Mouse (Mus musculus) adrenal gland, postnatal 25 days (tissue): ENCODE data around the gene Adarb1. TPM values are rescaled to one million over a fixed set of nuclear protein-coding genes. Genes with fewer than 3 reads are reported as not detected.

Experiments
- DNase-seq: peaks from one replicate; pipeline ENCODE4 v3.0.0; 2021; ENCODE audit warnings: mixed read lengths
- long read RNA-seq: library from polyadenylated mRNA; stranded (forward); transcript quantifications from one replicate; pipeline ENCODE4 v2.0.0, GENCODE M21; 2021
- total RNA-seq: library from RNA; stranded (reverse); gene quantifications from 2 replicates; pipeline ENCODE4 v1.2.3, GENCODE M21; 2021

Gene Adarb1
- total RNA-seq, result 12.4 and 14.0 TPM in 2 replicates
- long read RNA-seq, partial matches to known transcripts, result 0 of 5 reads
- long read RNA-seq, other reads (novel, unspliced or antisense), result 3 of 5 reads

DNA sequence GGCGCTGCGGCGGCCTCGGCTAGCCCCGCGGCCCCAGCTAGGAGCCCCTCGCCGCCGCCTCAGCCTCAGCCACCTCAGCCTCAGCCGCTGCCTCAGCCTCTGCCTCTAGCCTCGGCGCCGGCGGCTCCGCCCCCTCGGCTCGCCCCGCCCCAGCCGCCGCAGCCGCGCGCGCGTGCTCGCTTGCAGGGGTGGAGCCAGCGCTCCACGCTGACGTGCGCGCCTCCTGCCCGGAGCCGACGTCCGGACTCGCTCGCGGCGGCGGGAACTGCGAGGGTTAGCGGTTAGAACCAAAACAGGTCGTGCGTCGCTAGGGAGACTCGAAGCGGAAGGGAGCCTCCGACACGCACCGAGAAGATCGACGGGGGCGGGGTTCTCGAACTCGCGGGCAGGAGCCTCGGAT is at the start of gene Adarb1:
Gene Adarb1 (minus strand): TSS at position 133 of the 400 bp plus-strand sequence.
- peak; percentile 93 for DNase-seq

DNA sequence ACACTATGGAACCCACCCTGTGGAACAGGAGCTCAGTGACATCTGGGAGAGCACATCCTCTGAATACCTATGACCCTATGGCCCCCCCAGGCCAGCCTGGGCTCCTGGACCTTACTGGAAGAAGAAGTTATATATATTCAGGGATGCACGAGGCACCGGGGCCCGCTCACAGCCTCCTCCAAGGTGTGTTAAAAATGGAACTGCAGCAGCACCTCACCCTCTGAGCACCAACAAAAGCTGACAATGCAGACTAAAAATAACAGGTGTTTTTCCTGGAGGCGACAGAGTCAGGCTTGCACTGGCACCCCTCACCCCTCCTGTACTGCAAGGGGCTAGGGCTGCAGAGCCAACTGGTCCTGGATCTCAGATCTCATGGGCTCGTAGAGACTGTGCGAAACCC is 49.3 kb upstream of the Adarb1 start:
- no peak for DNase-seq

DNA sequence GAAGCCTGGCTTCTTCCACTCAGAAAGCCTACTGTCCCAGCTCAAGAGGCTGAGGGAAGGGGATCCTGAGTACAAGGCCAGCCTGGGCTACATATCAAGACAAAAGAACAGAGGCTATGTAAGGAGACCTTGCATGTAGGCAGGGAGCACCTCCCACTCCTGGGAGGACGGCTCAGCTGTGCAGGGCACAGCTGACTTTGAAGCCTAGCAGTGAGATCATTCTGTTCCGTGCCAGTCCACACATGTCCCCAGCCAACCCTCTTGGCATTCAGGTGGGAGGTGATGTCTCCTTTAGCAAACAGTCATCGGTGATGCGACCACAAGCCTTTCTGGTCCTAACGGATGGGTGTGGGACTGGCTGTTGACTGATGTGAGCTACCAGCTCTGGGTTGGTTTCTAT is 47.8 kb upstream of the Adarb1 start:
- DNase-seq, result no peak

DNA sequence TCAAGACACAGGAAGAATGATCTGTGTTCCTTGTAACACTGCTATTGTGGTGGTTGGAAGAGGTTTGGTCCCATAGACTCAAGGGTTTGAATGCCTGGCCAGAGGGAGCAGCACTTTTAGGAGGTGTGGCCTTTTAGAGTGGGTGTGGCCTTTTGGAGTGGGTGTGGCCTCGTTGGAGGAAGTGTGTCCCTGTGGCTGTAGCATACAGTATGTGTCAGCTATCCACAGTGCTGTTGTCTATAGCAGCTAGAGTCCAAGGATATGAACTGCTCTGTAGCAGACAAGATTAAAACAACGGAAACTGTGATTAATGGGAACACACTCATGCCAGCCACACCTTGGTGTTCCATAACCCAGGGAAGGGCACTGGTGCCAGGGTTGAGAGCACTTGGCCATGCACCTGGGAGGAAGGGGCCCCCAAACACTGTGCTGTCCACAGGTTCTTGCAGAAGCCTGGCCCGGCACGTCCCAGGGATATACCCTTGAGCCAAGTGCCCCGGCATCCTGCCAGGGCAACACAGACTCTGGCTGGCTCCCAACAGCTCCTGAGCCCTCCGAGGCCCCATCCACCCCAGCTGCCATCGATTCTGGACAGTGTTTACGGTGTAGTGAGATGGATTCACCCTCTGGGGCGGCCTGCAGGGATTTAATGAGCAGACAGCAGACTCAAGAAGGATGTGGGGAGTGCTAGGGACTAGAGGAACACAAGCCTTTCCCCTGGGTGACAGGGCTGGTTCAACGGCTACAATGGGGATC is 46.3 kb upstream of the Adarb1 start:
- DNase-seq, result peak; percentile 83

DNA sequence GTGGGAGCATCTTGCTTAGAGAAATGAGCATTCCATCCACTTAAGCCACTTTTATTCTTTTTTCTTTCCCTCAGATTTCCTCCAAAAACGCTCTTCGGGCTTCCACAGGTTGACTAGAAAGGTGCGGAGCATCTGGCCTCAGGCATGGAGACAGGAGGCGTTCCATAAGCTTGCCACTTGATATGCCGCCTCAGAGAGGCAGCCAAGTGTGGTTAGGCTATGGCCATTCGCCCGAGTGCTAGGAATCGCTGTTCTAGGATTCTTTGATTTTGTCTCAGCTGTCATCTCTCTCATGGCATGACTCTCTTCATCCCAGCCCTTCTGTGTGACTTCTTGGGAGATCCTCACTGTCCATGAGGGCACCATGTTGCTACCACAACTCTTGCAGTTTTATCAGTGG is 43.1 kb upstream of the Adarb1 start:
- DNase-seq, result no peak

DNA sequence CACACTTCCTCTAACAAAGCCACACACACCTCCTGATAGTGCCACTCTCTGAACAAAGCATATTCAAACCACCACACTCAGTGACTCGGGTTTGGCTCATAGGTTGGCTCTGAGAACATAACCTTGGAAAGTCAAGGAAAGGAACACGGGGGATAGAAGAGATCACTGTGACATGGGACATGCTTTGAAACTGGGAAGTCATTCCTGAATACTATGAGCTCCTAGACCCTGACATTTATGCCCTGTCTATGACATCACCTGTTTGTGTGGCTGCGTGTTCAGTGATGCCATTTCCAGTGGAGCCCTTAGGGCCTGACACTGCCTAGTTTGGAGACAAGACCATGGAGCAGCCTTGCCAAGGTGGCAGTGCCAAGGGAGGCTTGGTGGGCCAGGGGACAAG is 39.6 kb upstream of the Adarb1 start:
- no peak for DNase-seq

DNA sequence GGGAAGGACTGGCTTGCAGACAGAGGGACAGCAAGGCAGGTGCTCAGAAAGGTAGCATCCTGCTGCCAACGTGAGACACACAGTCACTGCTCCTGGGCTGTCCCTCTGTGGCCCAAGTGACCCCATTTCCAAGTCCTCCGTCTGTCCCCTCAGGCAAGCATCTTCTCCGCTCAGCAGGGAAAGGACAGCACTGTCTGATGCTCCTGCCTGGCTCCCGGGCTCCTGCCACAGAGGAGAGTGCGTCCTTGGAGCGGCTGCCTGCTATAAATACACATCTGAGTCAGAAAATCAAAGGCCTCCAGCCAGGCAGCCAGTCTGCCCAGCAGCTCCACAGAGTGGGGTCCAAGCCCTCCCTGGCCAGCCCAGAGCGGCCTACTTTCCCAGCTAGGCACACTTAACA is 38.4 kb upstream of the Adarb1 start:
- DNase-seq, result peak; percentile 70

DNA sequence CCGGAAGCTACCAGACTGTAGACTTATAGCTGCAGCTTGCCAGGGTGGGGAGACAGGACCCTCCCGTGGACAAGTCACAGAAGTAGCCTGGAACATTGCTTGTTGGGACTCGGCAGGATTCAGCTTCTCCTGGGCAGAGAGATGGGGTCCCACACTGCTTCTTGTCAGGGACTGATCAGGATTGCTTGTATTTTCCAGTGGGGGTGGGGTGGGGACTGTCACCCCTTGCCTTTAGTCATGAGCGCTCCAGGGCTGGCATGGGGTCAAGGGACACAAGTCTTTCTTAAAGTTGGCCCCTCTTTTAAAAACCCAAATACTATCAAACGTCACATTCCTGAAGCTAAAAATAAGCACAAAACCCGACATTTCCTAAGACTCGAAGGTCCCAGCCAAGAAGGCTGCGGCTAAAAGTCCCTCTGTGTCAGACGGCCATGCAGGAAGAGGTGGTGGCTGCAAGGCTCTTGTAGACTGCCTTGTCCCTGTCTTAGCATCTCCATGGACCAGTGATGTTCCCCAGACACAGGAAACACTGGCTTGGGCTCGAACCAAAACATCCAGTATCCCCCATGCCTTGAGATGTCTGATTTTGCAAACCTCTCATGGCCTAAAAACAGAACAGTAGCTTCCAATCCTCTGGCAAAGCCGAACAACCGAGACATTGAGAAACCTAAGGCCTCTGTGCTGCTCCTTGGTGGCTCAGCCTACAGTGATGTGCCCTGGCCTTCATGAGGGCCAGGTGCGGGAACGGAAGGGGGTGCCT is 37.4 kb upstream of the Adarb1 start:
- DNase-seq, result no peak

DNA sequence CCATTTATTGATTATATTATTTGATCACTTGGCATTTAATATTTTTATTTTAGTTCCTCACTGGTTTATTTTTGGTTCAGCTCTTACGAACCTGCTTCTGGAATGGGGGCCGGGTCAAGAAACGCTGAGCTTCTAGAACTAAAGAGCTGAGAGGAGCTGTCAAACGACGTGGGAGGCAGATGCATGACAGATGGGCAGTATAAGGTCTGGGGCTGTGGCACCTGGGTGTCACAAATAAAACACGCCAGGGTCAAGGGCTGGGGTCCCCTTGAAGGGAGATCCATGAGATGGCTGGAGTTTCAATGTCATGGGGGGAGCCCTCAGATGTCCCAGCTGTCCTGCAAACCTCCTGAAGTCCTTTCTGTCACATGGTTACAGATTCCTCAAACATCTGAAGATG is 36.7 kb upstream of the Adarb1 start:
- DNase-seq, result no peak

DNA sequence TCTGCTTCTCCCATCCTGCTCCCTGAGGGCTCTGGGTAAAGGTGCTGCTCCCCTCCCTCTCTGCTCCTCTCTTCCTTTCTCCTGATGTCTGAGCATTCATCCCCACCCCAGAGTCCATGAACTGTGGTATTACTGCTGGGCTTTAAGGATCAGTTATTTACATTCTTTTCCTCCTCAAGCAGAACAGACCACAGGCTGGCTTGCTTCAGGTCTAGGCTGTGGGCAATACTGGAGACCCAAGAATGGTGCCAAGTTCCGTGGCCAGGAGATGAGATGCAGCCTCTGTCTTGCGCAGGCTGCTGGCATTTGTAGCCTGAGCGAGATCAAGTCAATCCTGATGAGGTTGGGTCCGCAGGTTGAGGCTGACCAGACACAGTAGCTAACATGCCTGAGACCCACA is 33.8 kb upstream of the Adarb1 start:
- no peak for DNase-seq

DNA sequence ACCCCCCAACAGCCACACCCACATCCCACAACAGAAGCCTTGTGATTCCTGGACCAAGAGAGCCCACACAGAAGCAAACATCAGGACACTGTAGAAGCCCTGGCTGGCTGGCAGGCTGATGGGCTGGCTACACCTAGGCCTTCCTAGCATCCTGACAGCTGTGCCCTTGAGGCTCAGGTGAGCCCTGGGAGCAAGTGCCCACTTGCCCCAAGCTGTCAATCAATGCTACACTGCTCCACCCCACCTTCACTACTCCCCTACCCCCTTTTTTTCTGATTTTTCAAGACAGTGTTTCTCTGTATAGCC is 32.0 kb upstream of the Adarb1 start:
- DNase-seq, result no peak

DNA sequence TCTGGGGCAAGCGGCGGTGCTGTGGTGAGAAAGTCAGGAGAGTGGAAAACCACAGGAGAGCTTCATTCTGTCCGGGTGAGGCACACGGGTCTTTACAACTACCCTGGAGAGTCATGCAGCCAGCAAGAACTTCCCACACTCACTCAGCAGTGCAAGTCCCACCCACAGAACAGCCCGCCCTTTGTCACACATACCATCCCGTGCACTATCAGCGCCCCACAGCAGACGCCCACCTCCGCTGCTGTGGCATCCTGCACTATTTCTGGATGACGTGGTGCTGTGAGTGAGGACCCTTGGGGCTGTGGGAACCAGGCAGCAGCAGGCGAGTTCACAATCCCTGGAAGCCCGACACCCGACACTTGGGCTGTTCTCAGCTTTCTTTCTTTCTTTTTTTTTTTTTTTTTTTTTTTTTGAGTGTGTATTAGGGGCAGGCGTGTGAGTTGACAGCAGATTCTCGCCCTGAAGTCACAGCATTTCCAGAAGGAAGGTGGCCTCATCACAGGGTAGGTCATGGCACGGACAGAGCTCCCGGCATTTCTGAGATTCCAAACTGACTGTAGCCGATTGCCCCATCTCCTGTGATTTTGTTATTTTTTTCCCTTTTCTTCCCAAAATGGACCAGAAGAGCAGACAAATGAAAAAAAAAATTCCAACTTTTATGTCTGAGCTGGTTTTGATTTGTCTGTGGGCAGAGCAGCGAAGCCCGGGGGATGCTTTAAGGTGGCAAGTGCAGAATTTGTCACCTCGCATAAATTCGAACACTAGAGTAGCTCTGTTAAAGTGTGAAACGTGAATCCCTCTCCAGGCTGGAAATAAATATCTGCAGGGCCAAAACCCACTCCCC is 31.5 kb upstream of the Adarb1 start:
- no peak for DNase-seq

DNA sequence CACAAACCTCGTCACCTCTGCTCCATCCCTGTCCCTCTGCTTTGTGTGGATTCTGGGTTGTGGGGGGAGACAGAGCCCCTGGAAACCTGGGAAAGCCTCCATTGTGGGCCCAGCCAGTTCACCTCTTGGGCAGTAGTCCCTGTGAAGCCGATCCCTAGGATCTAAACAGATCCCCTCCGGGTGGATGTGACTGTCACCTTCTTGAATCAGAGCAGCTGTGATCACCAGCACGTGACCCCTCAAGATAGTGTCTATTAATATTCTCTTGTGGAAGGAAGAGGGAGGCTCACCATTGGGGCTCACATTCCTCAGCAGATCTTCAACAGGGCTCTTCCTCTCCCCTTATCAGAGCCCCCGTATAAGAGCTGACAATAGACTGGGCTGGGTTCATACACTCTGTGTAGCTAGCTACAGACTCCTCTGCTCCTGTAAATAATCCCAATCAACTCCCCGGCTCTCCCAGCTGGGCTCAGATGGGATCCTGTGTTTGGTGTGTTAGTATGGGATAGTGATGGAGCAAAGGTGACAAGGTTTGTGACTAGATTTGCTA is 30.7 kb upstream of the Adarb1 start:
- DNase-seq, result no peak

DNA sequence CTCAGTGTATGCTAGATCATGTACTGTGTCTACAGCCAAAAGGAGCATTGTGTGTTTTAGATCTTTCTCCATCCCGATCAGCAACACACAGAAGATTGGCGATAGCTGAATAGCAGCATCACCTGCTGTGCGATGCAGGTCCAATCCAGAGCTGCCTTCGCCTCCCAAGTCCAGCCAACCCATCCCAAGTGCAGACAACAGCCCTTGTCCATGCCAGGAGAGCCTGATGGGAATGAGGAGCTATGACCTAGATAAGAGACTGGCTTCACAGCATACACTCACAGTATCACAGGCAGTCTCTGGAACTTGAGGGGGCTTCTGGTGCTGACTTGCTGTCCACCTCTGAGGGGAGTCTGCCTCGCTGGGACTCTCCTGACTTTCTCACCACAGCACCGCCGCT is 30.1 kb upstream of the Adarb1 start:
- DNase-seq, result no peak

DNA sequence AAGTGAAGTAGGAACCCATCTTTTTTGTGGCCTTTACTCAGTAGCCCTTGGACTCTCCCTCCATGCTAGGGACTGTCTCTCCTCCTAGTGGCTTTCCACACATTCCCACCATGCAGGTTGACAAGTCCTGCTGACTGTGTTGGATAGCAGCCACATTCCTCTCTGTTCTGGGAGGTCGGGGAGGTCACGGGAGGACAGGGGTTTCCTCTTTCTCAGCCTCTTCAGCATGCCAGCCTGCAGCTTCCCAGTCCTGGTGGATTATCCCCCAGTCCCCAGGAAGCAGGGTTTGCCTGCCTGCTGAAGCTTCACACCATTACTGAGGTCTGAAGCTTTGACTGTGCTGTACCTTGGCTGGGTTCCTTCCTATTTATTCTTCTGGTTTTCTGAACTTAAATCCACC is 29.7 kb upstream of the Adarb1 start:
- DNase-seq, result no peak

DNA sequence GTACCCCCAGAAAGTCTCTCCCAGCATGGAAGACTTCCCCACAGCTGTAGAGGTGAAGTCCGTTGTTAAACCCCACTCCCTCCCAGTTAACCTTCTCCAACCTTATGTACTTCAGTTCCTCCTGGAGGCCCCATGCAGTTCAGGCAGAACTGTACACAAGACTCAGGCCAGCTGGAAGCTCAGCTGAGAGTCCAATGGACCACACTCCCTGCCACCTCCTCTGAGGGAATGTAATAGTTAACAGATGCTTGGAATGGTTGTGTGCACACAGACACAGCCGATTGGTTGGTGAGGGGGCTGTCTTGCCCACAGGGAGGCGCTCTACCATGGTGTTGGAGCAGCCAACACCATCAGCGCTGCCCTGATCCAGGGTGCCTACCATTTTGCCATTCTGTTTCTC is 24.2 kb upstream of the Adarb1 start:
- DNase-seq, result no peak

DNA sequence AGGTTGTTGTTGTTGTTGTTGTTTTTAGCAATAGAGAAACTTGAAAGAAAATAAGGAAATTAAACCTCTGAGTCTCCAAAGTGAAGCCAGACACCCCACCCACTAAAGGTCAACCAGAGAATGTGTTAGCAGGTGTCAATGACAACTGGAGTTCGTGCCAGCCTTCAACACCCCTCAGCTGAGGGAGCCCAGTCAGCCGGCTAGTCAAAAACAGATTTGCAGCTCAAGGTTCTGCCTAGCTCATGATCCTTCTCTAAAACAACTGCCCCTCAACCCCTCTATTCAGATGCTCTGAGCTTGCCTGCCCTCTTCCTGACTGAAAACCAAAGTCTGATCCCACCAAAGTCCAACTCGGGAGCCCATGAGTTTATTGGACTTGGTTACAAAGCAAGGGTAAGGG is 23.7 kb upstream of the Adarb1 start:
- DNase-seq, result no peak

DNA sequence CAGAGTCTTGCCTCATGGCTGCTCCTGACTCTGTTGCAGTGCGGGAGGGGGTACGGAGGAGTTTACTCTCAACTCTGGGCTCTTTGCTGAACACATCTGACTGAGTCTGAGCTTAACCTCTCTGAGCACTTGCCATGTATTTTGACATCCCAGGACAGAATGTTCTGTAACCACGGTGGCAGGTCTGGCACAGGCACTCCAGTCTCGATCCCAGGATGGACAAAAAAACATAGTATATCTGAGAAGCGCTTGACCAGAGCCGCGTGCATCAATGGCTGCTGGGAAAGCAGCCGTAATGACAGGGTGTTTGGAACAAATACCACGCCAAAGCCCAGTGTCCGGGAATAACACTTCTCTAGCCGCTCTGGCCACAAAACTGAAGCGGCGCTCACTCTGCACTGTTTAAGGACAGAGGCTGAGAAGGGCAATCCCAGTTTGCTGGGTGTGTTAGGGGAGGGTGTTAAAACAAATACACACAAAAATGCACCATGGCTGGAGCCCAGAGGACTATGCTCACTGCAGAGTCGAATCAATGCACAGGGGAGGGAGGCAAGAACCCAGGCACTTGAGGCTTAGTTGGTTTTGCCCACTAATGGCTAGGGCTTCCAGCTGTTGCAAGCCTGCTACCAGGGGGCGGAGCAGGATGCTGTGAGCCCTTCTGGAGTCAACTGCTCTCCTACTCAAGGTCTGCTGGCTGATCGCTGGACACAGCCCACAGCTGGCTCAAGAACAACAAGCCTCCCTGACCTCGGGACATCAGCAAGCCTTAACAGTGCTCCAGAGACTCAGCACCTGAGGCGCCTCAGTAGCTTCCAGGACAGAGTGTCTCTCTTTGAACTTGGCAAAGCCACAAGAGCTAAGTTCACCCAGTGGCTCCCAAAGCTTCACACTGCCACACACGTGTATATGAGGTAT is 23.0 kb upstream of the Adarb1 start:
- DNase-seq, result peak; percentile 44

DNA sequence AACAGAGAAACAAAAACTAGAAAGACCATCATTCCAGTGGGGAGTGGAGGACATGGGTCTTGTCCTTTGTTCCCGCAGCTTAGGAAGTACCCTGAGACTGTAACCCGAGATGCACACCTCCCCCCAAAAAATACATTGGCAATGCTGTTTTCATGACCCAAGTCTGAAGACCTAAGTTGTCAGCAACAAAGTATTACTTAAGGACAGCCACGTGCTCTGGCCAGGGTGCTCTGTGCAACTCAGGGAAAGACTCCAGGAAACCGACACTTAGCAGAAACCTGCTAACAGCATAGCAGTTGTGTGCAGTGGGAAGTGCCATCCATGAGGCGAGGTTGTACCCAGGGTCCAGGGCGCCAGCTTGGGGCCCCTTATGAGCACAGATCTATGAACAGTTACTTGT is 22.2 kb upstream of the Adarb1 start:
- DNase-seq, result no peak

DNA sequence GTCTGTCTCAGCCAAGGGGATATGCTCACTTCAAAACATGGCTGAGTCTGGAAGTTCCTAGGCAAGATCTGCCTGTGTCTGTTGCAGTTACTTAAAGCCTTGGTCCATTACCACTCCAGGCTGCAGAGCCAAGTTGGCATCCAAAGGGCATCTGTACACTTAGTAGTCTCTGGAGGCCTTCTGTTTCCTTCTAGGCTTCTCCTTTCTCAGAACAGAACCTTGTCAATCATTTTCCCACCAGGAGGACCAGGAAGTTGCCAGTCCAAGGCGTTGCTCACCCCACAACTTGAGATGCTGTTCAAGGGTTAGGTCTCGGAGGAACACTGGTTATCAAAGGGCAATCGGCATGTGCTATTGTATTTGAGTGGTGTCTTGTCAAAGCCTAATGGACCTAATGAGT is 21.0 kb upstream of the Adarb1 start:
- no peak for DNase-seq

DNA sequence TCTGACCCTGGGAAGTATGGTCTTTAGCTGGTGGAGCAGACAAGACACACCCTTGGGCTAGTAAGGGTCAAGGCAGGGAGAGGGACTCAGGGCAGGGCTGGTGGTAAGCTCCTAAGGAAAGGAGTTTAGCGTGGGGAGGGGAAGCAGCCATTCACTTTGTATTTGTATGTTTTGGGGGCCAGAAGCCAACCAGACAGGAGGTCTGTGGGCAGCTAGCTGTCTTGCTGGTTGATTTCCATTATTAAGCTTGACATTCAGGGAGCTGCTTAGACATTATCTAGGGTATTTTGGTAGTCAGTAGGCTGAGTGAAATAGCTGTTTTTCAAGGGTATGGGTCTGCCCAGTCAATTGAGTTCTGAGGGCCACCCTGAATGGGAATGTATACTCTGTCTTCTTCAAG is 20.0 kb upstream of the Adarb1 start:
- no peak for DNase-seq

DNA sequence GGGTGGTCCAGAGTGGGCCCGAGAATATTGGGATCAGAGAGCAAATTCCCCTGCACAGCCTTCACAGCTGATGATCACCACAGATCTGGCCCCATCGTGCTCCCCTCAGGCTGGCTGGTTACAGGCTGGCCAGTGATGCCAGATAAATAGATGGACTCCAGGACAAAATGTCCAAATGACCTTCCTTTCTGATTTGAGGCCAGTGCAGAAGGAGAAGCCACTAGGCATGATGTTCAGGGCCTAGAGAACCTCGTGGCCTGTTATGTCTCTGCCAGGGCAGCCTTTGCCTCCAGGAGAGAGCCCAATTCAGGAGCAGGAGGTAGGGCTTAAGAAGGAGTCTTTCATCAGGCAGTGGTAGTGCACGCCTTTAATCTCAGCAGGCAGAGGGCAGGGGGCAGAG is 17.3 kb upstream of the Adarb1 start:
- DNase-seq, result no peak
